ENCODE assay signal across 11 mouse cellular contexts in the genomic region with DNA sequence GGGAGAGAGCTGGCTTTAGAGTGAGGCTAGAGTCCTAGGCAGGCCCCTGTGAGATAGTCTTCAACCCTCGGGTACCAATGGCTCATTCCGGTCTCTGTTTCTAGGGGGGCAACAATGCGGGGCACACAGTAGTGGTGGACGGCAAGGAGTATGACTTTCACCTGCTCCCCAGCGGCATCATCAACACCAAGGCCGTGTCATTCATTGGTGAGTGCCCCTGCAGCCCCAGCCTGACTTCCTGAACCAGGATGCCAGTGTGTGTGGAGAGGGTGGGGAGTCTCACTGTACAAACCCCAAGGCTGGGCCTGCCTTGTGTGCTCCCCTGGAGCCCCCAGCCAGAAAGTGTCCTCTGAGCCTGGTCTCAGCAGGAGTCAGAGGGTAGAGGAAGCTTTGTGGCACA. TPM values are rescaled to one million over a fixed set of nuclear protein-coding genes. Genes with fewer than 3 reads are reported as not detected.
DNase-seq lines count a peak whose midpoint lies in the region; ATAC-seq and TF ChIP-seq lines count a peak whose summit lies in the region.
"Had no signal": no experiment of that assay in that cellular context is flagged by ENCODE, and none has a peak within 500 bp of the region (broad histone marks: within the 10 kb centered on the region; RNA-seq: fewer than 3 reads in every experiment).

No protein-coding gene starts in this region.

- TF ChIP-seq CTCF in lung, embryonic 14.5 days (IDR thresholded peaks at IDR 0.05; ENCODE audit: low read depth): no peak
- TF ChIP-seq CTCF in MEL (IDR thresholded peaks at IDR 0.05 in 2 of 3, conservative IDR thresholded peaks at IDR 0.05 in 1 of 3; ENCODE audit: control insufficient read depth in 1 of 3, insufficient read depth in 1 of 3, low read depth in 2 of 3, low read length in 3 of 3, poor library complexity in 1 of 3, severe bottlenecking in 1 of 3): no peak

- H3K27ac ChIP-seq in heart, embryonic 11.5 days (ENCODE audit: low read depth, low read length): peak overlapping the region; percentile 57
- 0 out of 2 replicates have a peak overlapping the region, but pooled peaks have one; percentile 3 for H3K27ac ChIP-seq in lung, embryonic 14.5 days (ENCODE audit: low read depth)
- H3K27ac ChIP-seq in MEL (ENCODE audit: control insufficient read depth, low read depth, low read length): peak overlapping the region; percentile 71
- H3K27ac ChIP-seq in limb, embryonic 14.5 days (replicated peaks; ENCODE audit: low read depth, low read length): no peak overlapping the region
- no peak overlapping the region for H3K27ac ChIP-seq in forebrain, embryonic 14.5 days (ENCODE audit: low read depth, low read length)

- 78% methylated on average over 6 of the region's 6 CpGs for whole genome bisulfite sequencing in heart, embryonic 11.5 days (ENCODE audit: insufficient replicate concordance)
- WGBS in lung, embryonic 14.5 days: 78% methylated on average over 6 of the region's 6 CpGs
- 90% methylated on average over 6 of the region's 6 CpGs for WGBS in limb, embryonic 14.5 days
- 85% methylated on average over 6 of the region's 6 CpGs for WGBS in forebrain, embryonic 14.5 days

- H3K4me1 ChIP-seq in heart, embryonic 11.5 days (ENCODE audit: control insufficient read depth, insufficient read depth, low read length): peaks cover 44% of the 10 kb centered on the region
- H3K4me1 ChIP-seq in lung, embryonic 14.5 days (ENCODE audit: insufficient read depth): peaks cover 20% of the 10 kb centered on the region; the same call in 1 of the 2 replicates
- H3K4me1 ChIP-seq in MEL (ENCODE audit: control insufficient read depth in 1 of 2, insufficient read depth in 2 of 2, low read length in 2 of 2): peaks cover 34 to 53% of the 10 kb centered on the region in 2 experiments
- H3K4me1 ChIP-seq in limb, embryonic 14.5 days (ENCODE audit: control insufficient read depth, insufficient read depth, low read length): peaks cover 11% of the 10 kb centered on the region
- peaks cover 3% of the 10 kb centered on the region; the same call in 1 of the 2 replicates for H3K4me1 ChIP-seq in forebrain, embryonic 14.5 days (ENCODE audit: control insufficient read depth, insufficient read depth, low read length)

- H3K79me2 ChIP-seq in MEL (ENCODE audit: control insufficient read depth, insufficient read depth, low read length, poor library complexity): no peaks in the 10 kb centered on the region; the same call in 1 of the 2 replicates

- TF ChIP-seq EP300 in MEL (IDR thresholded peaks at IDR 0.05; ENCODE audit: low read depth in 1 of 2, low read length in 2 of 2): no peak

- H3K4me2 ChIP-seq in heart, embryonic 11.5 days: no peak overlapping the region
- no peak overlapping the region for H3K4me2 ChIP-seq in lung, embryonic 14.5 days
- H3K4me2 ChIP-seq in limb, embryonic 14.5 days (replicated peaks; ENCODE audit: low read depth, low read length, severe bottlenecking): no peak overlapping the region
- H3K4me2 ChIP-seq in forebrain, embryonic 14.5 days (ENCODE audit: low read length): no peak overlapping the region

- H3K9me3 ChIP-seq in heart, embryonic 11.5 days (replicated peaks; ENCODE audit: control insufficient read depth, low read length): no peaks in the 10 kb centered on the region
- no peaks in the 10 kb centered on the region for H3K9me3 ChIP-seq in lung, embryonic 14.5 days (ENCODE audit: low read depth, low read length)
- H3K9me3 ChIP-seq in MEL (replicated peaks; ENCODE audit: insufficient read depth, low read length): no peaks in the 10 kb centered on the region
- H3K9me3 ChIP-seq in limb, embryonic 14.5 days (ENCODE audit: control insufficient read depth, low read length): no peaks in the 10 kb centered on the region
- H3K9me3 ChIP-seq in forebrain, embryonic 14.5 days (replicated peaks; ENCODE audit: control insufficient read depth, low read length): no peaks in the 10 kb centered on the region

- no peak for TF ChIP-seq RAD21 in MEL (IDR thresholded peaks at IDR 0.05; ENCODE audit: low read depth, low read length)

- no peak for TF ChIP-seq POLR2A in MEL (IDR thresholded peaks at IDR 0.05; ENCODE audit: control insufficient read depth in 1 of 2, insufficient read depth in 1 of 2, low read depth in 1 of 2, low read length in 2 of 2, poor library complexity in 1 of 2)
- TF ChIP-seq POLR2A in limb, embryonic 14.5 days (IDR thresholded peaks at IDR 0.05; ENCODE audit: borderline replicate concordance, extremely low read depth, insufficient read depth, insufficient read length): no peak

- no peak overlapping the region for H3K4me3 ChIP-seq in heart, embryonic 11.5 days (ENCODE audit: low read depth, low read length)
- no peak overlapping the region for H3K4me3 ChIP-seq in lung, embryonic 14.5 days (ENCODE audit: low read depth, low read length)
- peak overlapping the region; percentile 11 to 20 for H3K4me3 ChIP-seq in MEL (ENCODE audit: control insufficient read depth in 1 of 2, insufficient read depth in 1 of 2, low read depth in 2 of 2, low read length in 2 of 2)
- no peak overlapping the region for H3K4me3 ChIP-seq in limb, embryonic 14.5 days (replicated peaks; ENCODE audit: low read length)
- no peak overlapping the region for H3K4me3 ChIP-seq in forebrain, embryonic 14.5 days (ENCODE audit: low read depth, low read length)

- DNase-seq in heart, adult 11 months: no peak
- DNase-seq in lung, embryonic 14.5 days: no peak
- DNase-seq in lung, adult 18-20 months: no peak
- DNase-seq in MEL (ENCODE audit: low read depth, low spot score): peak; percentile 84
- DNase-seq in limb, embryonic 14.5 days (ENCODE audit: low spot score): no peak
- no peak for DNase-seq in ovary, postnatal 36 days (ENCODE audit: low spot score)
- DNase-seq in forebrain, embryonic 14.5 days (ENCODE audit: low spot score): no peak
- DNase-seq: cerebellum, adult 8-10 months; kidney, adult 11 months; right cerebral cortex, postnatal 14 days had no signal

- ATAC-seq in heart, embryonic 11.5 days (replicated peaks; ENCODE audit: insufficient number of reproducible peaks, low FRiP score, low TSS enrichment): no peak
- ATAC-seq in lung, embryonic 14.5 days (ENCODE audit: insufficient read depth): no peak
- no peak for ATAC-seq in limb, embryonic 14.5 days (ENCODE audit: low FRiP score, low read depth)
- no peak for ATAC-seq in forebrain, embryonic 14.5 days

- H3K9ac ChIP-seq in heart, embryonic 11.5 days (ENCODE audit: low read depth, low read length): 0 out of 2 replicates have a peak overlapping the region, but pooled peaks have one; percentile 6
- H3K9ac ChIP-seq in lung, embryonic 14.5 days: no peak overlapping the region
- H3K9ac ChIP-seq in MEL (ENCODE audit: control insufficient read depth, low read depth, low read length, poor library complexity, severe bottlenecking): peak overlapping the region; percentile 51
- H3K9ac ChIP-seq in limb, embryonic 14.5 days (ENCODE audit: low read depth, low read length, severe bottlenecking): 0 out of 2 replicates have a peak overlapping the region, but pooled peaks have one; percentile 29
- no peak overlapping the region for H3K9ac ChIP-seq in forebrain, embryonic 14.5 days (ENCODE audit: low read length)

- no peaks in the 10 kb centered on the region for H3K27me3 ChIP-seq in heart, embryonic 11.5 days (ENCODE audit: control insufficient read depth, insufficient read depth, low read length)
- no peaks in the 10 kb centered on the region for H3K27me3 ChIP-seq in lung, embryonic 14.5 days (ENCODE audit: insufficient read depth, low read length)
- H3K27me3 ChIP-seq in MEL (ENCODE audit: control insufficient read depth in 1 of 2, insufficient read depth in 2 of 2, low read length in 2 of 2): no peaks in the 10 kb centered on the region
- no peaks in the 10 kb centered on the region for H3K27me3 ChIP-seq in limb, embryonic 14.5 days (ENCODE audit: control insufficient read depth, insufficient read depth, low read length)
- H3K27me3 ChIP-seq in forebrain, embryonic 14.5 days (replicated peaks; ENCODE audit: control insufficient read depth, insufficient read depth, low read length): no peaks in the 10 kb centered on the region

- H3K36me3 ChIP-seq in heart, embryonic 11.5 days (ENCODE audit: control insufficient read depth, insufficient read depth, low read length): no peaks in the 10 kb centered on the region
- H3K36me3 ChIP-seq in lung, embryonic 14.5 days (ENCODE audit: insufficient read depth): no peaks in the 10 kb centered on the region
- peaks cover 0 to 32% of the 10 kb centered on the region in 2 experiments; a peak in 2 of 4 replicates for H3K36me3 ChIP-seq in MEL (ENCODE audit: control insufficient read depth in 1 of 2, insufficient read depth in 2 of 2, low read length in 2 of 2)
- H3K36me3 ChIP-seq in limb, embryonic 14.5 days (ENCODE audit: control insufficient read depth, insufficient read depth, low read length): no peaks in the 10 kb centered on the region
- H3K36me3 ChIP-seq in forebrain, embryonic 14.5 days (ENCODE audit: control insufficient read depth, insufficient read depth, low read length): no peaks in the 10 kb centered on the region

RNA-seq across cellular contexts. Expression of gene Adssl1, which starts 8.4 kb away (rescaled TPM):
- 73.3 and 75.2 TPM in 2 replicates for polyA plus RNA-seq in heart, embryonic 11.5 days (2014; fragmentation: Nextera tagmentation; extraction: Ambion mirVana)
- 3.8 and 5.0 TPM in 2 replicates for polyA plus RNA-seq in lung, embryonic 14.5 days (2014; fragmentation: Nextera tagmentation; extraction: Ambion mirVana)
- total RNA-seq in MEL (2012; rRNA removed): 36.0 and 58.2 TPM in 2 replicates
- 10 to 100 TPM in 1 of 2 experiments, not detected in 1; 63.9 TPM for polyA plus RNA-seq in MEL (2012; ENCODE audit: insufficient read depth in 1 of 2, insufficient read length in 2 of 2, low read depth in 1 of 2, low replicate concordance in 2 of 2, missing spikeins in 1 of 2)
- 11.8 and 18.9 TPM in 2 replicates for polyA plus RNA-seq in limb, embryonic 14.5 days (2012; rRNA removed)
- 13.3 and 15.0 TPM in 2 replicates for polyA plus RNA-seq in limb, embryonic 14.5 days (2014; fragmentation: Nextera tagmentation; extraction: Ambion mirVana)
- polyA plus RNA-seq in forebrain, embryonic 14.5 days (2014; fragmentation: Nextera tagmentation; extraction: Ambion mirVana): 2.0 and 2.1 TPM in 2 replicates

RNA-seq across cellular contexts. Expression of gene Siva1, which starts 16.3 kb away (rescaled TPM):
- polyA plus RNA-seq in heart, embryonic 11.5 days (2014; fragmentation: Nextera tagmentation; extraction: Ambion mirVana): 141 and 156 TPM in 2 replicates
- 253 and 291 TPM in 2 replicates for polyA plus RNA-seq in lung, embryonic 14.5 days (2014; fragmentation: Nextera tagmentation; extraction: Ambion mirVana)
- total RNA-seq in MEL (2012; rRNA removed): 591 and 659 TPM in 2 replicates
- 100 to 1,000 TPM in 1 of 2 experiments, not detected in 1; 531 TPM for polyA plus RNA-seq in MEL (2012; ENCODE audit: insufficient read depth in 1 of 2, insufficient read length in 2 of 2, low read depth in 1 of 2, low replicate concordance in 2 of 2, missing spikeins in 1 of 2)
- polyA plus RNA-seq in limb, embryonic 14.5 days (2012; rRNA removed): 179 and 184 TPM in 2 replicates
- polyA plus RNA-seq in limb, embryonic 14.5 days (2014; fragmentation: Nextera tagmentation; extraction: Ambion mirVana): 282 and 284 TPM in 2 replicates
- 94.1 and 155 TPM in 2 replicates for polyA plus RNA-seq in forebrain, embryonic 14.5 days (2014; fragmentation: Nextera tagmentation; extraction: Ambion mirVana)

RNA-seq across cellular contexts. Expression of gene Inf2, which starts 39.6 kb away (rescaled TPM):
- 3.2 and 3.8 TPM in 2 replicates for polyA plus RNA-seq in heart, embryonic 11.5 days (2014; fragmentation: Nextera tagmentation; extraction: Ambion mirVana)
- 4.5 and 5.2 TPM in 2 replicates for polyA plus RNA-seq in lung, embryonic 14.5 days (2014; fragmentation: Nextera tagmentation; extraction: Ambion mirVana)
- total RNA-seq in MEL (2012; rRNA removed): 23.2 and 26.1 TPM in 2 replicates
- 100 to 1,000 TPM in 1 of 2 experiments, 10 to 100 TPM in 1; 55.7 to 122 TPM for polyA plus RNA-seq in MEL (2012; ENCODE audit: insufficient read depth in 1 of 2, insufficient read length in 2 of 2, low read depth in 1 of 2, low replicate concordance in 2 of 2, missing spikeins in 1 of 2)
- 27.5 and 29.8 TPM in 2 replicates for polyA plus RNA-seq in limb, embryonic 14.5 days (2012; rRNA removed)
- polyA plus RNA-seq in limb, embryonic 14.5 days (2014; fragmentation: Nextera tagmentation; extraction: Ambion mirVana): 6.9 and 7.0 TPM in 2 replicates
- polyA plus RNA-seq in forebrain, embryonic 14.5 days (2014; fragmentation: Nextera tagmentation; extraction: Ambion mirVana): 2.6 and 2.9 TPM in 2 replicates

RNA-seq across cellular contexts. Expression of gene Akt1, which starts 46.5 kb away (rescaled TPM):
- polyA plus RNA-seq in heart, embryonic 11.5 days (2014; fragmentation: Nextera tagmentation; extraction: Ambion mirVana): 94.2 and 108 TPM in 2 replicates
- 140 and 166 TPM in 2 replicates for polyA plus RNA-seq in lung, embryonic 14.5 days (2014; fragmentation: Nextera tagmentation; extraction: Ambion mirVana)
- 289 and 322 TPM in 2 replicates for total RNA-seq in MEL (2012; rRNA removed)
- polyA plus RNA-seq in MEL (2012; ENCODE audit: insufficient read depth in 1 of 2, insufficient read length in 2 of 2, low read depth in 1 of 2, low replicate concordance in 2 of 2, missing spikeins in 1 of 2): 100 to 1,000 TPM; 764 to 827 TPM
- polyA plus RNA-seq in limb, embryonic 14.5 days (2012; rRNA removed): 305 and 332 TPM in 2 replicates
- polyA plus RNA-seq in limb, embryonic 14.5 days (2014; fragmentation: Nextera tagmentation; extraction: Ambion mirVana): 148 and 181 TPM in 2 replicates
- polyA plus RNA-seq in forebrain, embryonic 14.5 days (2014; fragmentation: Nextera tagmentation; extraction: Ambion mirVana): 61.7 and 65.4 TPM in 2 replicates

RNA-seq across cellular contexts. Expression of gene Zbtb42, which starts 50.4 kb away (rescaled TPM):
- 2.8 and 4.2 TPM in 2 replicates for polyA plus RNA-seq in heart, embryonic 11.5 days (2014; fragmentation: Nextera tagmentation; extraction: Ambion mirVana)
- 6.7 and 9.0 TPM in 2 replicates for polyA plus RNA-seq in lung, embryonic 14.5 days (2014; fragmentation: Nextera tagmentation; extraction: Ambion mirVana)
- 4.5 and 7.6 TPM in 2 replicates for total RNA-seq in MEL (2012; rRNA removed)
- 10 to 100 TPM in 1 of 2 experiments, not detected in 1; 11.4 TPM for polyA plus RNA-seq in MEL (2012; ENCODE audit: insufficient read depth in 1 of 2, insufficient read length in 2 of 2, low read depth in 1 of 2, low replicate concordance in 2 of 2, missing spikeins in 1 of 2)
- 2.5 and 3.3 TPM in 2 replicates for polyA plus RNA-seq in limb, embryonic 14.5 days (2012; rRNA removed)
- 1.9 and 2.5 TPM in 2 replicates for polyA plus RNA-seq in limb, embryonic 14.5 days (2014; fragmentation: Nextera tagmentation; extraction: Ambion mirVana)
- 1.0 and 1.8 TPM in 2 replicates for polyA plus RNA-seq in forebrain, embryonic 14.5 days (2014; fragmentation: Nextera tagmentation; extraction: Ambion mirVana)

Comparison
In these comparisons a context has a peak if more than half of its experiments do, and no peak if none do; other contexts are left out.
1. H3K27ac ChIP-seq: peak in heart, embryonic 11.5 days (single experiment), lung, embryonic 14.5 days (single experiment) and MEL (single experiment); none in limb, embryonic 14.5 days (single experiment) and forebrain, embryonic 14.5 days (single experiment).
2. H3K4me3 ChIP-seq: peak in MEL (2 of 2); none in heart, embryonic 11.5 days (single experiment), lung, embryonic 14.5 days (single experiment), limb, embryonic 14.5 days (single experiment) and forebrain, embryonic 14.5 days (single experiment).
3. H3K9ac ChIP-seq: peak in heart, embryonic 11.5 days (single experiment), MEL (single experiment) and limb, embryonic 14.5 days (single experiment); none in lung, embryonic 14.5 days (single experiment) and forebrain, embryonic 14.5 days (single experiment).